Mouse (Mus musculus): ENCODE measurements around the gene Mtr.

GRCm38 (mm10) chr13:12166386-12166785, 91.5 kb downstream of the Mtr start:
- TF ChIP-seq CTCF (IDR thresholded peaks at IDR 0.05; ENCODE audit: low read depth, low read length): no peak
- TF ChIP-seq POLR2A (IDR thresholded peaks at IDR 0.05; ENCODE audit: borderline replicate concordance, low read depth, low read length): no peak
